ENCODE assay signal across 9 mouse cellular contexts in genomic region chr13:28884191-28884820, GRCm38 (mm10).
DNase-seq lines count a peak whose midpoint lies in the region; ATAC-seq and TF ChIP-seq lines count a peak whose summit lies in the region.
"Had no signal": no experiment of that assay in that cellular context is flagged by ENCODE, and none has a peak within 500 bp of the region (broad histone marks: within the 10 kb centered on the region; RNA-seq: fewer than 3 reads in every experiment).

No protein-coding gene starts in this region.

- H3K36me3 ChIP-seq in embryonic facial prominence, embryonic 13.5 days = no peaks in the 10 kb centered on the region
- peaks cover 10% of the 10 kb centered on the region; the same call in 1 of the 2 replicates for H3K36me3 ChIP-seq in hindbrain, embryonic 10.5 days
- no peaks in the 10 kb centered on the region for H3K36me3 ChIP-seq in liver, embryonic 11.5 days (ENCODE audit: control insufficient read depth, insufficient read depth, low read length)
- no peaks in the 10 kb centered on the region for H3K36me3 ChIP-seq in midbrain, postnatal 0 days (ENCODE audit: insufficient read depth, low read length)

- H3K4me3 ChIP-seq in left cerebral cortex, adult 2 months = peak overlapping the region; percentile 46
- peak overlapping the region; percentile 53 for H3K4me3 ChIP-seq in embryonic facial prominence, embryonic 13.5 days
- peak overlapping the region; percentile 67 for H3K4me3 ChIP-seq in hindbrain, embryonic 10.5 days
- H3K4me3 ChIP-seq in liver, embryonic 11.5 days (ENCODE audit: low read depth, low read length) = peak overlapping the region; percentile 38
- peak overlapping the region; percentile 48 for H3K4me3 ChIP-seq in midbrain, postnatal 0 days (ENCODE audit: low read depth, low read length)

- no peaks in the 10 kb centered on the region for H3K9me3 ChIP-seq in embryonic facial prominence, embryonic 13.5 days
- H3K9me3 ChIP-seq in hindbrain, embryonic 10.5 days = no peaks in the 10 kb centered on the region
- H3K9me3 ChIP-seq in liver, embryonic 11.5 days (ENCODE audit: control insufficient read depth, low read length) = no peaks in the 10 kb centered on the region
- H3K9me3 ChIP-seq in midbrain, postnatal 0 days (ENCODE audit: low read length) = no peaks in the 10 kb centered on the region

- H3K4me1 ChIP-seq in embryonic facial prominence, embryonic 13.5 days = peaks cover 53% of the 10 kb centered on the region
- peaks cover 57% of the 10 kb centered on the region for H3K4me1 ChIP-seq in hindbrain, embryonic 10.5 days (replicated peaks)
- H3K4me1 ChIP-seq in liver, embryonic 11.5 days (replicated peaks; ENCODE audit: control insufficient read depth, insufficient read depth, low read length) = no peaks in the 10 kb centered on the region
- H3K4me1 ChIP-seq in midbrain, postnatal 0 days (ENCODE audit: insufficient read depth, low read length) = no peaks in the 10 kb centered on the region

- TF ChIP-seq CTCF in left cerebral cortex, adult 2 months (IDR thresholded peaks at IDR 0.05) = no peak
- no peak for TF ChIP-seq CTCF in midbrain, postnatal 0 days (IDR thresholded peaks at IDR 0.05)

- H3K4me2 ChIP-seq in embryonic facial prominence, embryonic 13.5 days = peak overlapping the region; percentile 67
- peak overlapping the region; percentile 60 for H3K4me2 ChIP-seq in liver, embryonic 11.5 days
- H3K4me2 ChIP-seq in midbrain, postnatal 0 days (ENCODE audit: low read depth, low read length, poor library complexity, severe bottlenecking) = peak overlapping the region; percentile 84

- DNase-seq in left cerebral cortex, adult 2 months (ENCODE audit: extremely low spot score in 1 of 2, low spot score in 2 of 2) = no peak
- no peak for DNase-seq in left cerebral cortex, postnatal 4 days
- DNase-seq in hindbrain, embryonic 10.5 days (ENCODE audit: low spot score) = peak; percentile 67
- no peak for DNase-seq in liver, embryonic 11.5 days (ENCODE audit: low spot score)
- no peak for DNase-seq in midbrain, postnatal 0 days (ENCODE audit: low spot score)
- no peak for DNase-seq in frontal cortex, postnatal 14 days (ENCODE audit: low spot score in 2 of 2)

- H3K27ac ChIP-seq in left cerebral cortex, adult 2 months = no peak overlapping the region
- peak overlapping the region; percentile 60 for H3K27ac ChIP-seq in embryonic facial prominence, embryonic 13.5 days
- peak overlapping the region; percentile 94 for H3K27ac ChIP-seq in hindbrain, embryonic 10.5 days
- H3K27ac ChIP-seq in liver, embryonic 11.5 days (ENCODE audit: low read depth, low read length) = no peak overlapping the region
- H3K27ac ChIP-seq in midbrain, postnatal 0 days (ENCODE audit: low read depth, low read length) = no peak overlapping the region
- H3K27ac ChIP-seq: macrophage had no signal

- ATAC-seq in embryonic facial prominence, embryonic 13.5 days (ENCODE audit: insufficient number of reproducible peaks, insufficient read depth, low FRiP score, low TSS enrichment, low read depth) = no peak
- ATAC-seq in liver, embryonic 11.5 days (replicated peaks; ENCODE audit: low FRiP score) = no peak
- no peak for ATAC-seq in midbrain, postnatal 0 days (ENCODE audit: low FRiP score)
- no peak for ATAC-seq in erythroblast, adult 5-6 weeks (replicated peaks; ENCODE audit: low FRiP score, poor library complexity, severe bottlenecking)

- intact Hi-C loops in left cerebral cortex, adult 2 months (cut with DNase I) = no loop called here
- intact Hi-C loops in left cerebral cortex, postnatal 4 days (cut with DNase I) = no loop called here

- H3K9ac ChIP-seq in embryonic facial prominence, embryonic 13.5 days = peak overlapping the region; percentile 83
- H3K9ac ChIP-seq in liver, embryonic 11.5 days (ENCODE audit: low read depth, low read length) = no peak overlapping the region
- H3K9ac ChIP-seq in midbrain, postnatal 0 days (replicated peaks; ENCODE audit: low read length, poor library complexity, severe bottlenecking) = 0 out of 2 replicates have a peak overlapping the region, but pooled peaks have one; percentile 30

- WGBS in embryonic facial prominence, embryonic 13.5 days = under 1% methylated on average over 26 of the region's 26 CpGs
- WGBS in hindbrain, embryonic 10.5 days = under 1% methylated on average over 26 of the region's 26 CpGs
- 1% methylated on average over 26 of the region's 26 CpGs for WGBS in liver, embryonic 11.5 days
- WGBS in midbrain, postnatal 0 days = 2% methylated on average over 26 of the region's 26 CpGs

- peaks cover 25% of the 10 kb centered on the region for H3K27me3 ChIP-seq in embryonic facial prominence, embryonic 13.5 days
- peaks cover 30% of the 10 kb centered on the region for H3K27me3 ChIP-seq in hindbrain, embryonic 10.5 days (ENCODE audit: insufficient read depth, poor library complexity, severe bottlenecking)
- peaks cover 55% of the 10 kb centered on the region for H3K27me3 ChIP-seq in liver, embryonic 11.5 days (replicated peaks; ENCODE audit: control insufficient read depth, insufficient read depth, low read length)
- H3K27me3 ChIP-seq in midbrain, postnatal 0 days (ENCODE audit: insufficient read depth, low read length) = no peaks in the 10 kb centered on the region; the same call in 1 of the 2 replicates

Comparison
In these comparisons a context has a peak if more than half of its experiments do, and no peak if none do; other contexts are left out.
1. H3K27ac ChIP-seq: peak in embryonic facial prominence, embryonic 13.5 days (single experiment) and hindbrain, embryonic 10.5 days (single experiment); none in left cerebral cortex, adult 2 months (single experiment), liver, embryonic 11.5 days (single experiment) and midbrain, postnatal 0 days (single experiment).
2. Peak in every context shown above with its lines, with median percentiles within 50 percentile points of each other: H3K4me3 ChIP-seq and H3K4me2 ChIP-seq.